Mouse (Mus musculus): Measurements from ENCODE around the gene Dusp12. TPM values are rescaled to one million over a fixed set of nuclear protein-coding genes. Genes with fewer than 3 reads are reported as not detected.

Dusp12 gene
- polyA plus RNA-seq, 1 experiment from 2014 or later, result 29.3 TPM

GRCm38 (mm10) chr1:170924485-170924884 is 39.1 kb upstream of the Dusp12 start:
- DNase-seq (ENCODE audit: low spot score) (no peak), ATAC-seq (replicated peaks; ENCODE audit: low FRiP score) (no peak)
- H3K9me3 ChIP-seq (ENCODE audit: control insufficient read depth, low read length), result no peaks in the 10 kb centered on the region; the same call in 1 of the 2 replicates
- no peak overlapping the region for H3K4me2 ChIP-seq (ENCODE audit: low read depth, low read length, severe bottlenecking)
- no peaks in the 10 kb centered on the region for H3K4me1 ChIP-seq (replicated peaks; ENCODE audit: control insufficient read depth, insufficient read depth, low read length)
- H3K36me3 ChIP-seq (ENCODE audit: control insufficient read depth, insufficient read depth, low read length), result no peaks in the 10 kb centered on the region
- no peak overlapping the region for H3K27ac ChIP-seq (ENCODE audit: low read depth, low read length)
- no peak overlapping the region for H3K9ac ChIP-seq (ENCODE audit: low read length)
- no peaks in the 10 kb centered on the region for H3K27me3 ChIP-seq (ENCODE audit: control insufficient read depth, insufficient read depth, low read length)
- no peak overlapping the region for H3K4me3 ChIP-seq (ENCODE audit: low read depth, low read length)
- 94% methylated on average over 6 of the region's 6 CpGs for WGBS

GRCm38 (mm10) chr1:170919308-170919707 is 34.0 kb upstream of the Dusp12 start:
- no peaks in the 10 kb centered on the region; the same call in 1 of the 2 replicates for H3K9me3 ChIP-seq (ENCODE audit: control insufficient read depth, low read length)
- no peaks in the 10 kb centered on the region for H3K4me1 ChIP-seq (replicated peaks; ENCODE audit: control insufficient read depth, insufficient read depth, low read length)
- WGBS, result 94% methylated on average over 8 of the region's 8 CpGs
- H3K4me2 ChIP-seq (ENCODE audit: low read depth, low read length, severe bottlenecking), result no peak overlapping the region
- no peaks in the 10 kb centered on the region for H3K27me3 ChIP-seq (ENCODE audit: control insufficient read depth, insufficient read depth, low read length)
- H3K27ac ChIP-seq (ENCODE audit: low read depth, low read length), result no peak overlapping the region
- no peak overlapping the region for H3K4me3 ChIP-seq (ENCODE audit: low read depth, low read length)
- H3K36me3 ChIP-seq (ENCODE audit: control insufficient read depth, insufficient read depth, low read length), result no peaks in the 10 kb centered on the region
- DNase-seq (ENCODE audit: low spot score), result no peak
- H3K9ac ChIP-seq (ENCODE audit: low read length), result no peak overlapping the region
- ATAC-seq (replicated peaks; ENCODE audit: low FRiP score), result no peak

- DNase-seq (ENCODE audit: low spot score) (no peak), ATAC-seq (replicated peaks; ENCODE audit: low FRiP score) (no peak)
- Histone ChIP-seq H3K4me1 (replicated peaks; ENCODE audit: control insufficient read depth, insufficient read depth, low read length) (no peaks in the 10 kb centered on the region), H3K4me2 (ENCODE audit: low read depth, low read length, severe bottlenecking) (no peak overlapping the region), H3K4me3 (ENCODE audit: low read depth, low read length) (no peak overlapping the region), H3K27ac (ENCODE audit: low read depth, low read length) (no peak overlapping the region), H3K36me3 (ENCODE audit: control insufficient read depth, insufficient read depth, low read length) (no peaks in the 10 kb centered on the region), H3K27me3 (ENCODE audit: control insufficient read depth, insufficient read depth, low read length) (no peaks in the 10 kb centered on the region), H3K9me3 (ENCODE audit: control insufficient read depth, low read length) (no peaks in the 10 kb centered on the region; the same call in 1 of the 2 replicates), H3K9ac (ENCODE audit: low read length) (no peak overlapping the region)
- 82% methylated on average over 5 of the region's 5 CpGs for WGBS
Measured at GRCm38 (mm10) chr1:170915657-170916056, 30.3 kb upstream of the Dusp12 start.

GRCm38 (mm10) chr1:170912891-170913615 is 27.7 kb upstream of the Dusp12 start, which contains the start of gene Fcrlb:
Gene Fcrlb (minus strand): TSS chr1:170912941.
- Histone ChIP-seq H3K9ac (ENCODE audit: low read length) (no peak within 1 kb of the TSS), H3K27ac (ENCODE audit: low read depth, low read length) (no peak within 1 kb of the TSS), H3K27me3 (ENCODE audit: control insufficient read depth, insufficient read depth, low read length) (peaks cover 10% of the 10 kb centered on the region), H3K4me1 (replicated peaks; ENCODE audit: control insufficient read depth, insufficient read depth, low read length) (peaks cover under 1% of the 10 kb centered on the region; the same call in 1 of the 2 replicates), H3K36me3 (ENCODE audit: control insufficient read depth, insufficient read depth, low read length) (no peaks in the 10 kb centered on the region), H3K9me3 (ENCODE audit: control insufficient read depth, low read length) (no peaks in the 10 kb centered on the region), H3K4me2 (ENCODE audit: low read depth, low read length, severe bottlenecking) (no peak within 1 kb of the TSS), H3K4me3 (ENCODE audit: low read depth, low read length) (no peak within 1 kb of the TSS)
- ATAC-seq (replicated peaks; ENCODE audit: low FRiP score), result no peak
- WGBS, result 61% methylated on average over 5 of the region's 5 CpGs
- DNase-seq (ENCODE audit: low spot score), result no peak

GRCm38 (mm10) chr1:170911907-170912660 is 26.7 kb upstream of the Dusp12 start:
- ATAC-seq (replicated peaks; ENCODE audit: low FRiP score) (no peak), DNase-seq (ENCODE audit: low spot score) (no peak)
- no peak overlapping the region for H3K4me2 ChIP-seq (ENCODE audit: low read depth, low read length, severe bottlenecking)
- no peak overlapping the region for H3K4me3 ChIP-seq (ENCODE audit: low read depth, low read length)
- no peaks in the 10 kb centered on the region for H3K9me3 ChIP-seq (ENCODE audit: control insufficient read depth, low read length)
- H3K27ac ChIP-seq (ENCODE audit: low read depth, low read length), result no peak overlapping the region
- 86% methylated on average over 11 of the region's 11 CpGs for WGBS
- peaks cover 20% of the 10 kb centered on the region for H3K27me3 ChIP-seq (ENCODE audit: control insufficient read depth, insufficient read depth, low read length)
- H3K36me3 ChIP-seq (ENCODE audit: control insufficient read depth, insufficient read depth, low read length), result no peaks in the 10 kb centered on the region
- H3K4me1 ChIP-seq (replicated peaks; ENCODE audit: control insufficient read depth, insufficient read depth, low read length), result peaks cover 2% of the 10 kb centered on the region; the same call in 1 of the 2 replicates
- no peak overlapping the region for H3K9ac ChIP-seq (ENCODE audit: low read length)

GRCm38 (mm10) chr1:170908341-170908740 is 23.0 kb upstream of the Dusp12 start:
- 4% methylated on average over 21 of the region's 21 CpGs for WGBS
- Histone ChIP-seq H3K27ac (ENCODE audit: low read depth, low read length) (no peak overlapping the region), H3K4me1 (replicated peaks; ENCODE audit: control insufficient read depth, insufficient read depth, low read length) (peaks cover 2% of the 10 kb centered on the region; the same call in 1 of the 2 replicates), H3K36me3 (ENCODE audit: control insufficient read depth, insufficient read depth, low read length) (no peaks in the 10 kb centered on the region), H3K9me3 (ENCODE audit: control insufficient read depth, low read length) (no peaks in the 10 kb centered on the region), H3K9ac (ENCODE audit: low read length) (no peak overlapping the region; the same call in 1 of the 2 replicates), H3K4me3 (ENCODE audit: low read depth, low read length) (peak overlapping the region; percentile 52), H3K27me3 (ENCODE audit: control insufficient read depth, insufficient read depth, low read length) (peaks cover 28% of the 10 kb centered on the region), H3K4me2 (ENCODE audit: low read depth, low read length, severe bottlenecking) (peak overlapping the region; percentile 92)
- DNase-seq (ENCODE audit: low spot score) (peak; percentile 61), ATAC-seq (replicated peaks; ENCODE audit: low FRiP score) (peak; percentile 71)

- Histone ChIP-seq H3K36me3 (ENCODE audit: control insufficient read depth, insufficient read depth, low read length) (no peaks in the 10 kb centered on the region), H3K27ac (ENCODE audit: low read depth, low read length) (no peak overlapping the region), H3K27me3 (ENCODE audit: control insufficient read depth, insufficient read depth, low read length) (peaks cover 28% of the 10 kb centered on the region), H3K9me3 (ENCODE audit: control insufficient read depth, low read length) (no peaks in the 10 kb centered on the region), H3K4me3 (ENCODE audit: low read depth, low read length) (peak overlapping the region; percentile 52), H3K4me1 (replicated peaks; ENCODE audit: control insufficient read depth, insufficient read depth, low read length) (peaks cover 2% of the 10 kb centered on the region; the same call in 1 of the 2 replicates), H3K9ac (ENCODE audit: low read length) (peak overlapping the region; percentile 33), H3K4me2 (ENCODE audit: low read depth, low read length, severe bottlenecking) (peak overlapping the region; percentile 92)
- WGBS, result under 1% methylated on average over 71 of the region's 71 CpGs
- ATAC-seq (replicated peaks; ENCODE audit: low FRiP score) (peak; percentile 69), DNase-seq (ENCODE audit: low spot score) (peak; percentile 69)
Measured at GRCm38 (mm10) chr1:170907456-170908191, 22.3 kb upstream of the Dusp12 start.

- no peaks in the 10 kb centered on the region for H3K9me3 ChIP-seq (ENCODE audit: control insufficient read depth, low read length)
- no peaks in the 10 kb centered on the region for H3K36me3 ChIP-seq (ENCODE audit: control insufficient read depth, insufficient read depth, low read length)
- no peak for DNase-seq (ENCODE audit: low spot score)
- H3K9ac ChIP-seq (ENCODE audit: low read length), result peak overlapping the region; percentile 33
- H3K4me2 ChIP-seq (ENCODE audit: low read depth, low read length, severe bottlenecking), result peak overlapping the region; percentile 92
- H3K4me1 ChIP-seq (replicated peaks; ENCODE audit: control insufficient read depth, insufficient read depth, low read length), result peaks cover 2% of the 10 kb centered on the region; the same call in 1 of the 2 replicates
- H3K4me3 ChIP-seq (ENCODE audit: low read depth, low read length), result peak overlapping the region; percentile 52
- 18% methylated on average over 11 of the region's 11 CpGs for WGBS
- no peak; the same call in 1 of the 2 replicates for ATAC-seq (replicated peaks; ENCODE audit: low FRiP score)
- no peak overlapping the region for H3K27ac ChIP-seq (ENCODE audit: low read depth, low read length)
- H3K27me3 ChIP-seq (ENCODE audit: control insufficient read depth, insufficient read depth, low read length), result peaks cover 28% of the 10 kb centered on the region
Measured at GRCm38 (mm10) chr1:170907111-170907455, 21.7 kb upstream of the Dusp12 start.
